Mouse (Mus musculus) CH12.LX (cell line): ENCODE data around the gene Orc6. TPM values are rescaled to one million over a fixed set of nuclear protein-coding genes. Genes with fewer than 3 reads are reported as not detected.

ENCODE experiments used
- DNase-seq: peaks from one replicate; pipeline ENCODE4 v3.0.0-alpha.2; 2013; ENCODE audit errors: extremely low read depth
- H3K27ac ChIP-seq: 2 replicates; pipeline ENCODE4 v1.5.1; 2012; ENCODE audit warnings: low read depth, mild to moderate bottlenecking, control low read depth, moderate library complexity; ENCODE audit not compliant: insufficient read depth
- H3K27me3 ChIP-seq: replicated peaks from 2 replicates; pipeline ENCODE3; 2012; ENCODE audit warnings: inconsistent platforms
- H3K36me3 ChIP-seq, 2 experiments: replicated peaks in 1 of 2; 2 replicates each; pipeline versions ENCODE3 to v1.6.1; 2012; ENCODE audit warnings: inconsistent platforms in 1 of 2, low read length in 1 of 2, mild to moderate bottlenecking in 1 of 2, mixed read lengths in 1 of 2, moderate library complexity in 1 of 2; ENCODE audit not compliant: control insufficient read depth in 1 of 2, insufficient read depth in 1 of 2
- H3K4me1 ChIP-seq, 2 experiments: 2 replicates each; pipeline ENCODE4 v1.6.1; 2012; ENCODE audit warnings: inconsistent platforms in 1 of 2, moderate library complexity in 1 of 2; ENCODE audit not compliant: insufficient read depth in 2 of 2, control insufficient read depth in 1 of 2
- H3K4me2 ChIP-seq: 2 replicates; pipeline ENCODE4 v1.6.1; 2012; ENCODE audit warnings: low read depth, mild to moderate bottlenecking, control low read depth; ENCODE audit not compliant: poor library complexity, insufficient read depth, severe bottlenecking
- H3K4me3 ChIP-seq, 3 experiments: fragments of 150-350 bp in 1 of 3; sonication (generic) in 1 of 3; replicated peaks in 1 of 3; 2 replicates each; pipeline versions ENCODE3 to v1.5.1; 2011 to 2012; ENCODE audit warnings: low read depth in 2 of 3, low read length in 2 of 3, mild to moderate bottlenecking in 2 of 3, moderate library complexity in 2 of 3, control low read depth in 1 of 3, improper control_type of control experiment in 1 of 3, inconsistent platforms in 1 of 3, mixed read lengths in 1 of 3; ENCODE audit not compliant: poor library complexity in 1 of 3
- H3K79me2 ChIP-seq: replicated peaks from 2 replicates; pipeline ENCODE4 v1.6.1; 2012; ENCODE audit warnings: mild to moderate bottlenecking, moderate library complexity; ENCODE audit not compliant: control insufficient read depth, poor library complexity, insufficient read depth, severe bottlenecking; ENCODE audit errors: extremely low read depth
- H3K9ac ChIP-seq: 2 replicates; pipeline ENCODE4 v1.6.1; 2012; ENCODE audit warnings: low read depth, mild to moderate bottlenecking, control low read depth, moderate library complexity; ENCODE audit not compliant: insufficient read depth
- H3K9me3 ChIP-seq: replicated peaks from 2 replicates; pipeline ENCODE3; 2012; ENCODE audit warnings: low read length, inconsistent platforms, mixed read lengths
- CHD2 ChIP-seq: IDR thresholded peaks from 2 replicates; pipeline ENCODE4 v1.6.1; 2011; ENCODE audit warnings: low read length, improper control_type of control experiment
- EP300 ChIP-seq: IDR thresholded peaks from 2 replicates; pipeline ENCODE4 v1.6.1; 2011; ENCODE audit warnings: low read length, improper control_type of control experiment
- GABPA ChIP-seq: IDR thresholded peaks from 2 replicates; pipeline ENCODE4 v1.6.1; 2012; ENCODE audit warnings: low read depth, low read length, improper control_type of control experiment, inconsistent platforms; ENCODE audit not compliant: insufficient replicate concordance
- JUN ChIP-seq: IDR thresholded peaks from 2 replicates; pipeline ENCODE4 v1.6.1; 2011; ENCODE audit warnings: low read depth, mild to moderate bottlenecking, low read length, improper control_type of control experiment, moderate library complexity; ENCODE audit not compliant: insufficient read depth
- MAX ChIP-seq: IDR thresholded peaks from 2 replicates; pipeline ENCODE4 v1.6.1; 2011; ENCODE audit warnings: low read length, improper control_type of control experiment
- NELFE ChIP-seq: IDR thresholded peaks from 2 replicates; pipeline ENCODE4 v1.6.1; 2011; ENCODE audit warnings: low read depth, low read length, improper control_type of control experiment
- PAX5 ChIP-seq: IDR thresholded peaks from 2 replicates; pipeline ENCODE4 v1.6.1; 2012; ENCODE audit warnings: low read length, inconsistent platforms, mixed read lengths
- RCOR1 ChIP-seq: conservative IDR thresholded peaks from 2 replicates; pipeline ENCODE4 v1.6.1; 2012; ENCODE audit warnings: low read depth, mild to moderate bottlenecking, inconsistent platforms, low read length, improper control_type of control experiment
- SIN3A ChIP-seq: IDR thresholded peaks from 2 replicates; pipeline ENCODE4 v1.6.1; 2012; ENCODE audit warnings: low read length, improper control_type of control experiment, inconsistent platforms
- SMC3 ChIP-seq: IDR thresholded peaks from 2 replicates; pipeline ENCODE4 v1.6.1; 2011; ENCODE audit warnings: low read depth, low read length, improper control_type of control experiment
- UBTF ChIP-seq: IDR thresholded peaks from 2 replicates; pipeline ENCODE4 v1.6.1; 2012; ENCODE audit warnings: low read depth, mild to moderate bottlenecking, inconsistent platforms, low read length, improper control_type of control experiment, moderate library complexity
- USF1 ChIP-seq: IDR thresholded peaks from 2 replicates; pipeline ENCODE4 v1.6.1; 2014; ENCODE audit warnings: low read depth, mild to moderate bottlenecking, inconsistent platforms, low read length, improper control_type of control experiment
- ZMIZ1 ChIP-seq: IDR thresholded peaks from 2 replicates; pipeline ENCODE4 v1.6.1; 2012; ENCODE audit warnings: low read depth, mild to moderate bottlenecking, inconsistent platforms, low read length, improper control_type of control experiment
- dilution Hi-C: fragments of 300-500 bp; cut with MboI; formaldehyde crosslinking; loops from 2 replicates; pipeline ENCODE4 v1.14.3; 2020; ENCODE audit warnings: low sequenced_read_pairs; ENCODE audit not compliant: extremely low pct_unique_long_range_greater_than_20kb, extremely low pct_ligation_motif_present
- in situ Hi-C: fragments of 300-500 bp; cut with MboI; formaldehyde crosslinking; loops from 3 replicates; pipeline ENCODE4 v1.14.3; 2019; ENCODE audit warnings: low sequenced_read_pairs, low pct_ligation_motif_present, low pct_unique_long_range_greater_than_20kb, mixed read lengths
- polyA plus RNA-seq: library from polyadenylated mRNA; unstranded; fragments of >175 nt; gene quantifications from 2 replicates; pipeline ENCODE4 v1.2.1, GENCODE M21; 2012; ENCODE audit warnings: low read depth; ENCODE audit not compliant: insufficient read length
- total RNA-seq, 2 experiments: library from RNA; depleted of rRNA; stranded (reverse); fragments of 300-350 nt in 1 of 2; fragments of >200 nt in 1 of 2; gene quantifications; 2 replicates each; pipeline ENCODE4 v1.2.3; 2012 to 2014

Gene Orc6
- total and polyA plus RNA-seq, 3 experiments, result 97.2 to 238 (median 140) TPM

- Histone ChIP-seq H3K4me1 (0 out of 4 replicates have a peak, but pooled peaks cover 0 to 2% of the 10 kb centered on the region in 2 experiments), H3K4me2 (no peak overlapping the region), H3K9me3 (no peaks in the 10 kb centered on the region), H3K27ac (no peak overlapping the region), H3K27me3 (no peaks in the 10 kb centered on the region), H3K9ac (no peak overlapping the region), H3K79me2 (no peaks in the 10 kb centered on the region), H3K4me3 (no peak overlapping the region), H3K36me3 (no peaks in the 10 kb centered on the region)
- DNase-seq, result no peak
- in situ Hi-C loops (no loop called here), dilution Hi-C loops (no loop called here)
- TF ChIP-seq GABPA, result no peak
- TF ChIP-seq SIN3A, result no peak
- TF ChIP-seq RCOR1, result no peak
- no peak for TF ChIP-seq NELFE
- TF ChIP-seq CHD2, result no peak
- TF ChIP-seq ZMIZ1, result no peak
- TF ChIP-seq EP300, result no peak
- no peak for TF ChIP-seq JUN
- no peak for TF ChIP-seq MAX
- no peak for TF ChIP-seq PAX5
- TF ChIP-seq UBTF, result no peak
Measured at GRCm38 (mm10) chr8:85339871-85340573, 40.6 kb downstream of the Orc6 start.

GRCm38 (mm10) chr8:85353287-85353686 lies 53.9 kb downstream of the Orc6 start:
- Histone ChIP-seq H3K4me3 (no peak overlapping the region), H3K27me3 (no peaks in the 10 kb centered on the region), H3K4me2 (no peak overlapping the region), H3K9me3 (no peaks in the 10 kb centered on the region), H3K4me1 (no peaks in the 10 kb centered on the region), H3K27ac (no peak overlapping the region), H3K36me3 (no peaks in the 10 kb centered on the region), H3K9ac (no peak overlapping the region), H3K79me2 (no peaks in the 10 kb centered on the region)
- DNase-seq, result no peak
- dilution Hi-C loops (no loop called here), in situ Hi-C loops (no loop called here)
- TF ChIP-seq USF1 (no peak), JUN (no peak), EP300 (no peak), SMC3 (no peak)

Other genes with a start within 250 kb of the Orc6 start
- 14.1 and 21.9 TPM in 2 replicates for gene Fbxw9, start 239.6 kb upstream of the Orc6 start, total RNA-seq (2012; rRNA removed)
- gene Fbxw9, start 239.6 kb upstream of the Orc6 start, total RNA-seq (2014; rRNA removed), result 6.4 and 7.3 TPM in 2 replicates
- 10.4 and 11.7 TPM in 2 replicates for gene Fbxw9, start 239.6 kb upstream of the Orc6 start, polyA plus RNA-seq
- gene Gm5741, start 231.7 kb upstream of the Orc6 start, total RNA-seq (2012; rRNA removed), result not detected in 2 replicates
- gene Gm5741, start 231.7 kb upstream of the Orc6 start, total RNA-seq (2014; rRNA removed), result not detected in 2 replicates
- gene Gm5741, start 231.7 kb upstream of the Orc6 start, polyA plus RNA-seq, result 1.0 TPM in 1 of 2 replicates, not detected in the other
- 44.7 and 66.4 TPM in 2 replicates for gene Dhps, start 227.9 kb upstream of the Orc6 start, total RNA-seq (2012; rRNA removed)
- gene Dhps, start 227.9 kb upstream of the Orc6 start, total RNA-seq (2014; rRNA removed), result 60.1 and 64.6 TPM in 2 replicates
- 77.3 and 88.5 TPM in 2 replicates for gene Dhps, start 227.9 kb upstream of the Orc6 start, polyA plus RNA-seq
- gene Wdr83os, start 218.9 kb upstream of the Orc6 start, total RNA-seq (2012; rRNA removed), result 34.3 and 40.9 TPM in 2 replicates
- 38.5 and 43.5 TPM in 2 replicates for gene Wdr83os, start 218.9 kb upstream of the Orc6 start, total RNA-seq (2014; rRNA removed)
- gene Wdr83os, start 218.9 kb upstream of the Orc6 start, polyA plus RNA-seq, result 98.3 and 103 TPM in 2 replicates
- gene Wdr83, start 218.3 kb upstream of the Orc6 start, total RNA-seq (2012; rRNA removed), result 24.6 and 25.8 TPM in 2 replicates
- 4.8 and 5.5 TPM in 2 replicates for gene Wdr83, start 218.3 kb upstream of the Orc6 start, total RNA-seq (2014; rRNA removed)
- 34.4 and 35.6 TPM in 2 replicates for gene Wdr83, start 218.3 kb upstream of the Orc6 start, polyA plus RNA-seq
- gene Man2b1, start 216.4 kb upstream of the Orc6 start, total RNA-seq (2012; rRNA removed), result 45.6 and 47.9 TPM in 2 replicates
- gene Man2b1, start 216.4 kb upstream of the Orc6 start, total RNA-seq (2014; rRNA removed), result 29.1 and 29.7 TPM in 2 replicates
- 36.8 and 40.7 TPM in 2 replicates for gene Man2b1, start 216.4 kb upstream of the Orc6 start, polyA plus RNA-seq
- gene Zfp791, start 176.5 kb upstream of the Orc6 start, total RNA-seq (2012; rRNA removed), result 0.98 and 1.3 TPM in 2 replicates
- gene Zfp791, start 176.5 kb upstream of the Orc6 start, total RNA-seq (2014; rRNA removed), result 0.72 and 1.1 TPM in 2 replicates
- gene Zfp791, start 176.5 kb upstream of the Orc6 start, polyA plus RNA-seq, result 0.81 and 1.3 TPM in 2 replicates
- gene Cks1brt, start 147.7 kb upstream of the Orc6 start, total RNA-seq (2012; rRNA removed), result not detected in 2 replicates
- not detected in 2 replicates for gene Cks1brt, start 147.7 kb upstream of the Orc6 start, total RNA-seq (2014; rRNA removed)
- not detected in 2 replicates for gene Cks1brt, start 147.7 kb upstream of the Orc6 start, polyA plus RNA-seq
- gene Olfr371, start 73.6 kb upstream of the Orc6 start, total RNA-seq (2012; rRNA removed), result not detected in 2 replicates
- gene Olfr371, start 73.6 kb upstream of the Orc6 start, total RNA-seq (2014; rRNA removed), result not detected in 2 replicates
- not detected in 2 replicates for gene Olfr371, start 73.6 kb upstream of the Orc6 start, polyA plus RNA-seq
- gene Vps35, start 170 bp downstream of the Orc6 start, total RNA-seq (2012; rRNA removed), result 79.8 and 85.9 TPM in 2 replicates
- 163 and 197 TPM in 2 replicates for gene Vps35, start 170 bp downstream of the Orc6 start, total RNA-seq (2014; rRNA removed)
- gene Vps35, start 170 bp downstream of the Orc6 start, polyA plus RNA-seq, result 92.5 and 99.2 TPM in 2 replicates
- 0.04 and 0.08 TPM in 2 replicates for gene Mylk3, start 86.7 kb downstream of the Orc6 start, total RNA-seq (2012; rRNA removed)
- 0.07 TPM in 2 replicates for gene Mylk3, start 86.7 kb downstream of the Orc6 start, total RNA-seq (2014; rRNA removed)
- not detected in 2 replicates for gene Mylk3, start 86.7 kb downstream of the Orc6 start, polyA plus RNA-seq
- gene 4921524J17Rik, start 133.2 kb downstream of the Orc6 start, total RNA-seq (2012; rRNA removed), result 10.2 and 10.3 TPM in 2 replicates
- 25.1 and 25.2 TPM in 2 replicates for gene 4921524J17Rik, start 133.2 kb downstream of the Orc6 start, total RNA-seq (2014; rRNA removed)
- gene 4921524J17Rik, start 133.2 kb downstream of the Orc6 start, polyA plus RNA-seq, result 28.8 and 36.5 TPM in 2 replicates
- gene Gpt2, start 192.9 kb downstream of the Orc6 start, total RNA-seq (2012; rRNA removed), result 24.8 and 50.0 TPM in 2 replicates
- gene Gpt2, start 192.9 kb downstream of the Orc6 start, total RNA-seq (2014; rRNA removed), result 37.8 and 39.8 TPM in 2 replicates
- gene Gpt2, start 192.9 kb downstream of the Orc6 start, polyA plus RNA-seq, result 29.7 and 37.2 TPM in 2 replicates